Mouse (Mus musculus): ENCODE data around the gene Cd300lg.

DNA sequence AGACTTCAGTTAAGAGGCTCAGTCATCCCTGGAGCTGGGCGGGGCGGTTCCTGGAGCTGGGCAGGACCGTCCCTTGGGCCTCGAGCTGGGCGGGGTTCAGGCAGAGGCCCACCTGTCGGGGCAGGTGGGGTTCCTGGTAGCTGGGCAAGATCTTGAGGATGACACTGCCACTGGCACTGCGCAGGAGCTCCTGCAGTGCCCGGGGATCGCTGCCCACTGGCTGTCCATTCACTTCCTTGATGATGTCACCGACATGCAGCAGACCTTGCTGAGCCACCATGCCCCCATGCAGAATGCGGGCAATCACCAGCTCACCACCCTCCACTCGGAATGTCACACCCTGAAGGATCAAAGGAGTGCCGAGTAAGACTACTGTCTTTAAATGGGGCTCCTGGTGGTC lies 21.8 kb downstream of the Cd300lg start:
- no peak for TF ChIP-seq CTCF (IDR thresholded peaks at IDR 0.05; ENCODE audit: insufficient read depth, low read depth, low read length)
- TF ChIP-seq POLR2A (IDR thresholded peaks at IDR 0.05; ENCODE audit: insufficient read depth, low read depth, low read length) = no peak

All from olfactory bulb, adult 2 months (tissue).